Mouse (Mus musculus) midbrain, embryonic 15.5 days (tissue): ENCODE data around the gene Cd1d1. TPM values are rescaled to one million over a fixed set of nuclear protein-coding genes. Genes with fewer than 3 reads are reported as not detected.
"Not testable (repeated sequence)": the region's sequence is repeated elsewhere in the genome, so short reads cannot be mapped to it uniquely, and the experiment has no call there.

Experiments
- ATAC-seq: fragments of 200-750 bp; cut with Nextera tagmentation; replicated peaks from 2 replicates; pipeline ENCODE4 v1.8.0; 2017; ENCODE audit warnings: moderate TSS enrichment
- H3K27ac ChIP-seq: fragments of 300-500 bp; sonication (generic); 2 replicates; pipeline ENCODE4 v1.5.1; 2015; ENCODE audit warnings: mild to moderate bottlenecking, inconsistent platforms
- H3K27me3 ChIP-seq: fragments of 300-500 bp; sonication (generic); replicated peaks from 2 replicates; pipeline ENCODE4 v1.6.1; 2015; ENCODE audit warnings: inconsistent platforms
- H3K36me3 ChIP-seq: fragments of 300-500 bp; sonication (generic); replicated peaks from 2 replicates; pipeline ENCODE4 v1.6.1; 2015; ENCODE audit warnings: inconsistent platforms
- H3K4me1 ChIP-seq: fragments of 300-500 bp; sonication (generic); 2 replicates; pipeline ENCODE4 v1.6.1; 2015; ENCODE audit warnings: inconsistent platforms
- H3K4me2 ChIP-seq: fragments of 300-500 bp; sonication (generic); 2 replicates; pipeline ENCODE4 v1.6.1; 2015; ENCODE audit warnings: inconsistent platforms, mild to moderate bottlenecking, moderate library complexity
- H3K4me3 ChIP-seq: fragments of 300-500 bp; sonication (generic); 2 replicates; pipeline ENCODE4 v1.5.1; 2015; ENCODE audit warnings: mild to moderate bottlenecking, inconsistent platforms
- H3K9ac ChIP-seq: fragments of 300-500 bp; sonication (generic); 2 replicates; pipeline ENCODE4 v1.6.1; 2015; ENCODE audit warnings: mild to moderate bottlenecking, inconsistent platforms
- H3K9me3 ChIP-seq: fragments of 300-500 bp; sonication (generic); 2 replicates; pipeline ENCODE4 v1.6.1; 2016; ENCODE audit warnings: inconsistent platforms
- WGBS: fragments of 180-500 bp; shearing (Covaris S2); methylation state at CpG from one replicate; pipeline ENCODE4 v1.1.7; 2015; ENCODE audit warnings: mixed read lengths; 5-methylcytosine and 5-hydroxymethylcytosine counted together
- polyA plus RNA-seq: library from polyadenylated mRNA; unstranded; fragments of >200 nt; fragmentation: Nextera tagmentation; extraction: Ambion mirVana; gene quantifications from 2 replicates; pipeline ENCODE4 v1.2.1, GENCODE M21; 2015

The Cd1d1 gene
- 47.7 and 52.9 TPM in 2 replicates for polyA plus RNA-seq

GRCm38 (mm10) chr3:86999415-86999740 is at the start of gene Cd1d1:
Cd1d1 (minus strand) TSS chr3:86999441.
- Histone ChIP-seq H3K36me3 (no peaks in the 10 kb centered on the region), H3K9me3 (no peaks in the 10 kb centered on the region), H3K4me3 (peak within 1 kb of the TSS; percentile 62), H3K4me1 (peaks cover 9% of the 10 kb centered on the region; the same call in 1 of the 2 replicates), H3K27me3 (no peaks in the 10 kb centered on the region), H3K27ac (peak within 1 kb of the TSS; percentile 92), H3K9ac (peak within 1 kb of the TSS; percentile 68), H3K4me2 (peak within 1 kb of the TSS; percentile 60)
- WGBS = 19% methylated on average over 8 of the region's 8 CpGs
- no peak for ATAC-seq

GRCm38 (mm10) chr3:87047801-87048200 is 48.6 kb upstream of the Cd1d1 start:
- Histone ChIP-seq H3K36me3 (no peaks in the 10 kb centered on the region), H3K27ac (no peak overlapping the region), H3K9me3 (no peaks in the 10 kb centered on the region), H3K27me3 (no peaks in the 10 kb centered on the region), H3K4me2 (no peak overlapping the region), H3K4me1 (no peaks in the 10 kb centered on the region), H3K9ac (no peak overlapping the region), H3K4me3 (no peak overlapping the region)
- 77% methylated on average over 5 of the region's 5 CpGs for WGBS
- ATAC-seq = no peak

GRCm38 (mm10) chr3:87041733-87042132 is 42.5 kb upstream of the Cd1d1 start:
- no peaks in the 10 kb centered on the region for H3K36me3 ChIP-seq
- H3K4me2 ChIP-seq = no peak overlapping the region
- ATAC-seq = no peak
- no peaks in the 10 kb centered on the region for H3K9me3 ChIP-seq
- 84% methylated on average over 2 of the region's 2 CpGs for WGBS
- H3K27ac ChIP-seq = no peak overlapping the region
- no peaks in the 10 kb centered on the region for H3K4me1 ChIP-seq
- no peak overlapping the region for H3K9ac ChIP-seq
- no peaks in the 10 kb centered on the region for H3K27me3 ChIP-seq
- no peak overlapping the region for H3K4me3 ChIP-seq

GRCm38 (mm10) chr3:87038500-87038899 is 39.3 kb upstream of the Cd1d1 start:
- Histone ChIP-seq H3K9me3 (no peaks in the 10 kb centered on the region), H3K4me1 (no peaks in the 10 kb centered on the region), H3K27me3 (no peaks in the 10 kb centered on the region), H3K4me3 (no peak overlapping the region), H3K36me3 (no peaks in the 10 kb centered on the region), H3K9ac (no peak overlapping the region), H3K4me2 (no peak overlapping the region), H3K27ac (no peak overlapping the region)
- no peak for ATAC-seq
- WGBS = 85% methylated on average over 6 of the region's 6 CpGs

GRCm38 (mm10) chr3:87034061-87034460 is 34.8 kb upstream of the Cd1d1 start:
- H3K27me3 ChIP-seq = no peaks in the 10 kb centered on the region
- H3K4me2 ChIP-seq = no peak overlapping the region
- no peak overlapping the region for H3K4me3 ChIP-seq
- no peak for ATAC-seq
- no peaks in the 10 kb centered on the region for H3K4me1 ChIP-seq
- no peak overlapping the region for H3K9ac ChIP-seq
- WGBS = 90% methylated on average over 4 of the region's 4 CpGs
- no peaks in the 10 kb centered on the region for H3K36me3 ChIP-seq
- H3K27ac ChIP-seq = no peak overlapping the region
- H3K9me3 ChIP-seq = no peaks in the 10 kb centered on the region

- H3K9ac ChIP-seq = no peak overlapping the region
- no peak overlapping the region for H3K27ac ChIP-seq
- H3K27me3 ChIP-seq = no peaks in the 10 kb centered on the region
- H3K9me3 ChIP-seq = no peaks in the 10 kb centered on the region
- no peak overlapping the region for H3K4me3 ChIP-seq
- no peaks in the 10 kb centered on the region for H3K36me3 ChIP-seq
- ATAC-seq = no peak; the same call in 1 of the 2 replicates
- H3K4me2 ChIP-seq = no peak overlapping the region
- 25% methylated on average over 8 of the region's 8 CpGs for WGBS
- no peaks in the 10 kb centered on the region for H3K4me1 ChIP-seq
Observed at GRCm38 (mm10) chr3:87033357-87033756, 34.1 kb upstream of the Cd1d1 start.

GRCm38 (mm10) chr3:87030855-87031254 is 31.6 kb upstream of the Cd1d1 start:
- H3K27me3 ChIP-seq = no peaks in the 10 kb centered on the region
- H3K4me3 ChIP-seq = no peak overlapping the region
- 19% methylated on average over 6 of the region's 6 CpGs for WGBS
- H3K36me3 ChIP-seq = no peaks in the 10 kb centered on the region
- no peak overlapping the region for H3K4me2 ChIP-seq
- ATAC-seq = no peak
- no peak overlapping the region for H3K9ac ChIP-seq
- H3K27ac ChIP-seq = no peak overlapping the region
- no peaks in the 10 kb centered on the region for H3K9me3 ChIP-seq
- H3K4me1 ChIP-seq = no peaks in the 10 kb centered on the region

- H3K9ac ChIP-seq = no peak overlapping the region
- H3K36me3 ChIP-seq = no peaks in the 10 kb centered on the region
- H3K4me3 ChIP-seq = no peak overlapping the region
- 82% methylated on average over 2 of the region's 2 CpGs for WGBS
- no peak for ATAC-seq
- no peaks in the 10 kb centered on the region for H3K4me1 ChIP-seq
- H3K4me2 ChIP-seq = no peak overlapping the region
- H3K9me3 ChIP-seq = no peaks in the 10 kb centered on the region
- no peak overlapping the region for H3K27ac ChIP-seq
- H3K27me3 ChIP-seq = no peaks in the 10 kb centered on the region
Observed at GRCm38 (mm10) chr3:87017707-87018106, 18.5 kb upstream of the Cd1d1 start.

GRCm38 (mm10) chr3:87017001-87017400 is 17.8 kb upstream of the Cd1d1 start:
- Histone ChIP-seq H3K4me3 (no peak overlapping the region), H3K9me3 (no peaks in the 10 kb centered on the region), H3K27ac (no peak overlapping the region), H3K36me3 (no peaks in the 10 kb centered on the region), H3K9ac (no peak overlapping the region), H3K27me3 (no peaks in the 10 kb centered on the region), H3K4me2 (no peak overlapping the region), H3K4me1 (no peaks in the 10 kb centered on the region)
- WGBS = 89% methylated on average over 1 of the region's 1 CpGs
- ATAC-seq = no peak

- ATAC-seq = no peak
- Histone ChIP-seq H3K27me3 (no peaks in the 10 kb centered on the region), H3K9ac (no peak overlapping the region), H3K27ac (no peak overlapping the region), H3K36me3 (no peaks in the 10 kb centered on the region), H3K4me2 (no peak overlapping the region), H3K4me3 (no peak overlapping the region), H3K4me1 (no peaks in the 10 kb centered on the region), H3K9me3 (no peaks in the 10 kb centered on the region)
- WGBS = 34% methylated on average over 4 of the region's 4 CpGs
Observed at GRCm38 (mm10) chr3:87015931-87016330, 16.7 kb upstream of the Cd1d1 start.

GRCm38 (mm10) chr3:87012406-87012805 is 13.2 kb upstream of the Cd1d1 start:
- not testable (repeated sequence) for H3K36me3 ChIP-seq, ATAC-seq, H3K4me1 ChIP-seq, H3K27ac ChIP-seq, H3K4me3 ChIP-seq, H3K9me3 ChIP-seq, H3K27me3 ChIP-seq, H3K9ac ChIP-seq, H3K4me2 ChIP-seq
- 84% methylated on average over 3 of the region's 3 CpGs for WGBS

GRCm38 (mm10) chr3:87008281-87008680 is 9.0 kb upstream of the Cd1d1 start:
- not testable (repeated sequence) for H3K36me3 ChIP-seq, H3K9me3 ChIP-seq, ATAC-seq, H3K4me3 ChIP-seq, H3K27ac ChIP-seq, H3K4me2 ChIP-seq, H3K9ac ChIP-seq, H3K27me3 ChIP-seq, H3K4me1 ChIP-seq
- 78% methylated on average over 1 of the region's 1 CpGs for WGBS

GRCm38 (mm10) chr3:87000676-87001075 is 1.4 kb upstream of the Cd1d1 start:
- H3K9me3 ChIP-seq = no peaks in the 10 kb centered on the region
- H3K36me3 ChIP-seq = no peaks in the 10 kb centered on the region
- H3K27me3 ChIP-seq = no peaks in the 10 kb centered on the region
- 37% methylated on average over 4 of the region's 4 CpGs for whole genome bisulfite sequencing
- no peak overlapping the region for H3K4me2 ChIP-seq
- no peak for ATAC-seq
- H3K9ac ChIP-seq = no peak overlapping the region
- peaks cover 9% of the 10 kb centered on the region; the same call in 1 of the 2 replicates for H3K4me1 ChIP-seq
- H3K4me3 ChIP-seq = no peak overlapping the region
- no peak overlapping the region for H3K27ac ChIP-seq
